Mouse (Mus musculus) midbrain, embryonic 10.5 days (tissue): Measurements from ENCODE around the gene Wasf2. TPM values are rescaled to one million over a fixed set of nuclear protein-coding genes. Genes with fewer than 3 reads are reported as not detected.

Source experiments
- DNase-seq: peaks from one replicate; pipeline ENCODE4 v3.0.0-alpha.2; 2017; ENCODE audit warnings: low spot score
- H3K27ac ChIP-seq: fragments of 300-500 bp; sonication (generic); replicated peaks from 2 replicates; pipeline ENCODE4 v1.5.1; 2016; ENCODE audit warnings: mild to moderate bottlenecking
- H3K27me3 ChIP-seq: fragments of 300-500 bp; sonication (generic); 2 replicates; pipeline ENCODE4 v1.6.1; 2016; ENCODE audit warnings: low read depth, mild to moderate bottlenecking; ENCODE audit not compliant: poor library complexity, severe bottlenecking
- H3K36me3 ChIP-seq: fragments of 300-500 bp; sonication (generic); 2 replicates; pipeline ENCODE4 v1.6.1; 2016; ENCODE audit warnings: mild to moderate bottlenecking, moderate library complexity
- H3K4me1 ChIP-seq: fragments of 300-500 bp; sonication (generic); 2 replicates; pipeline ENCODE4 v1.6.1; 2016
- H3K4me3 ChIP-seq: fragments of 300-500 bp; sonication (generic); 2 replicates; pipeline ENCODE4 v1.5.1; 2016; ENCODE audit warnings: mild to moderate bottlenecking, moderate library complexity
- H3K9me3 ChIP-seq: fragments of 300-500 bp; sonication (generic); replicated peaks from 2 replicates; pipeline ENCODE4 v1.6.1; 2016; ENCODE audit warnings: mild to moderate bottlenecking
- WGBS: fragments of 180-500 bp; shearing (Covaris S2); methylation state at CpG from one replicate; pipeline ENCODE4 v1.1.7; 2016; 5-methylcytosine and 5-hydroxymethylcytosine counted together
- polyA plus RNA-seq: library from polyadenylated mRNA; unstranded; fragments of >200 nt; fragmentation: Nextera tagmentation; extraction: Ambion mirVana; gene quantifications from 2 replicates; pipeline ENCODE4 v1.2.1, GENCODE M21; 2016

The Wasf2 gene
- polyA plus RNA-seq, 1 experiment from 2014 or later: 50.3 TPM

DNA sequence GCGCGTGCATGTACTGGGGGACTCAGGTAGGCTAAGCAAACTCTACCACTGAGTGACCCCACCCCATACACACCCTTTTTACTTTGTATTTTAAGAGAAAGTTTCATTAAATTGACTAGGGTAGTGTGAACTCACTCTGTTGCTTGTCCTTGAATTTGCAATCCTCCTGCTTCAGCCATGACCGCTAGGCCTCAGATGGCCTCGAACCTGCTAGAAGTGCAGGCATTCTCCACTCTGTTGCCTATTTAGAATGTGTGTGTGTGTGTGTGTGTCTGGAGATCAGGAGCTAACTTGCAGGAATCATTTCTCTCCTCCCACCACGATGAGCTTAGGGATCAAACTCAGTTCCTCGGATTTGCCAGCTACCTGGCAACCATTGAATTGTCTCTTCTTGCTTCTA is 10.7 kb upstream of the Wasf2 start:
- Histone ChIP-seq H3K4me3 (no peak overlapping the region), H3K36me3 (0 out of 2 replicates have a peak, but pooled peaks cover 2% of the 10 kb centered on the region), H3K27ac (no peak overlapping the region), H3K9me3 (no peaks in the 10 kb centered on the region), H3K27me3 (no peaks in the 10 kb centered on the region), H3K4me1 (peaks cover 55% of the 10 kb centered on the region)
- WGBS: 88% methylated on average over 6 of the region's 6 CpGs
- no peak for DNase-seq

DNA sequence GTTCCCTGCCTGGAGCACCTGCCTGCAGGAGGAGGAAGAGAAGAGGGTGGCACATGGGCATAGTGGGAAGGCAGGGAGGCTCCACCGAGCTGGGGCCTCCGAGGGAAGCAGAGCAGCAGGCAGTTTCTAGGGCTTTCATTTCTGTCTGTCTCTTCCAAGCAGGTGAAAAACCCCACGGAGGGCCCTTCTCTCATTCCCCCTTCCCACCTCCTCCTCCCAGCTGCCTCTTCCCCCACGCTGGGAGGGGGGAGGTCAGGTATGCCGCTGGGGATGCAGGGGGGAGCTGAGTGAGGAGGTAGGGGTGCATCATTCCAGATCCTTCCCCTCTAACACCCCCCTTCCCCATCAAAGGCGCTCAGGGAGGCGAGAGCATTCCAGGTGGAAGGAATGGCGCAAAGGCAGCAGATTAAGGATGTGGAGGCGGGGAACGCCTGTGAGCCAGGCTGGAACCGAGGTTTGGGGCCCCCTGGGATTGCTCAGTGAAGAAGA is 9.4 kb upstream of the Wasf2 start:
- no peak for DNase-seq
- Histone ChIP-seq H3K9me3 (no peaks in the 10 kb centered on the region), H3K36me3 (0 out of 2 replicates have a peak, but pooled peaks cover 2% of the 10 kb centered on the region), H3K27ac (peak overlapping the region; percentile 24; the same call in 1 of the 2 replicates), H3K4me1 (peaks cover 53% of the 10 kb centered on the region), H3K4me3 (peak overlapping the region; percentile 24; the same call in 1 of the 2 replicates), H3K27me3 (no peaks in the 10 kb centered on the region)
- WGBS: 9% methylated on average over 11 of the region's 11 CpGs

DNA sequence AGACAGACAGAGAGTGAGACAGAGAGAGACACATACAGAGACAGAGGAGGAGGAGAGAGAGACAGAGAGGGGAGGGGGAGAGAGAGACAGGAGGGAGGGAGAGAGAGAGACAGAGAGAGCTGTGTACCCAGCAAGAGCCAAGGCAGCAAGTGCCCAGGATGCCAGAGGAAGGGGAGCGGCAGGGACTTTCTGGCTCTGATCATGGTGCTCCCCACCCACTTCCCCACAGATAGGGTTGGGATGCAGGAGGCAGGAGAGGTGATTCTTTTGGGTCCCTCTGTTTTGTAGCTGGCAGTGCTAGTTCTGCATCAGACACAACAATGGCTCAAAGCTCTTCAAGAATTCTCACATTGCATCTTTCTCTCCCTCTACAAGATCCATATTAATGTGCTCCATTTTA is 8.9 kb upstream of the Wasf2 start:
- 72% methylated on average over 1 of the region's 1 CpGs for WGBS
- DNase-seq: no peak
- Histone ChIP-seq H3K4me3 (no peak overlapping the region), H3K36me3 (0 out of 2 replicates have a peak, but pooled peaks cover 2% of the 10 kb centered on the region), H3K9me3 (no peaks in the 10 kb centered on the region), H3K27ac (no peak overlapping the region), H3K27me3 (no peaks in the 10 kb centered on the region), H3K4me1 (peaks cover 47% of the 10 kb centered on the region)

DNA sequence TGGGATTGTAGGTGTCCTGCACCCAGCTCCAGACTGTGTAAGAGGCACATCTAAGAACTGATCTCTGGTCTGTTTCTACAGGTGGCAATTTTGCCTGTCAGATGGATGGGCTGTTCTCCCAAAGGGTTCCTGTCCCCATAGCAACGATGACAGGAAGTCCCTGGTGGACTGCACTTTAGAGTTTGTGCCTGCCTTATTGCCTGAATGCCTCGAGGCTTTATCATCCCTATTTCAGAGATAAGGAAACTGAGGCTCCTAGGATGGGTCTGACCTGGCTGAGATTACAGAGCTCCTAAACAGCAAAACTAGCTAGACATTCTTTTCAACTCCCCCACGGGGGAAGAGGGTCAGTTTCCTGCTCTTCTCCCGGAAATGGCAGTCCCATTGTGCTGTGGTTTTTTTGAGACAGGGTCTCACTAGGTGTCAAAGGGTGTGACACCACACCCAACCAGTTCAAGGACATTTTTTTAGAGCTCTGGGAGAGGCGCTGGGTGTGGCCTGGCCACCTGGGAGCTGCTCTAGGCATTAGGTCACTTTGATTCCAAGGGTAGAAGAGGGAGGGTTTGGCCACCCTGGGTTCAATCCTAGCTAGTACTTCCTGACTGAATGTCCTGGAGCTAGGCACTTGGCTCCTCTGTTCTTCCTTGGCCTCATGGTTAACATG is 8.2 kb upstream of the Wasf2 start:
- Histone ChIP-seq H3K9me3 (no peaks in the 10 kb centered on the region), H3K4me3 (no peak overlapping the region), H3K27ac (no peak overlapping the region), H3K36me3 (0 out of 2 replicates have a peak, but pooled peaks cover 2% of the 10 kb centered on the region), H3K4me1 (peaks cover 40% of the 10 kb centered on the region), H3K27me3 (no peaks in the 10 kb centered on the region)
- no peak for DNase-seq
- WGBS: 61% methylated on average over 5 of the region's 5 CpGs

DNA sequence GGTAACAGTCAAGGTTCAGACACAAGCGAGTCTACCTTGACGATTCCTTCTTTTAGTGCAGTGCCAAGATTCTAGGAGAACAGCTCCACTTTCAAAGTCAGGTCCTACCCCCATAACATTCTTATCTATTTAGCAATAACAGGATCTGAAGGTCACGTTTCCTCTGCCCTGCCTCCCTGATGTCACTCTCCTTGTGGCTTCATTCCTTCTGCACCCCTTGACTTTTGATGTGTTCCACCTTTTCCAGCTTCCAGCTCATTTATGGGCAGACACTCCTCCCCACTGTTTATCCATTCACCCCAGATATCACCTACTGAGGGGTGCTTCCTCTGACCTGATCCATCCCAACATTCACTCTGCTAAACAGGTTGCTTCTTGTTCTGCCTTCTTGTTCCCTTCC is 3.2 kb upstream of the Wasf2 start:
- no peak for DNase-seq
- Histone ChIP-seq H3K4me1 (peaks cover 31% of the 10 kb centered on the region), H3K27ac (no peak overlapping the region), H3K9me3 (no peaks in the 10 kb centered on the region), H3K27me3 (no peaks in the 10 kb centered on the region), H3K4me3 (no peak overlapping the region), H3K36me3 (0 out of 2 replicates have a peak, but pooled peaks cover 2% of the 10 kb centered on the region)
- WGBS: 72% methylated on average over 3 of the region's 3 CpGs

DNA sequence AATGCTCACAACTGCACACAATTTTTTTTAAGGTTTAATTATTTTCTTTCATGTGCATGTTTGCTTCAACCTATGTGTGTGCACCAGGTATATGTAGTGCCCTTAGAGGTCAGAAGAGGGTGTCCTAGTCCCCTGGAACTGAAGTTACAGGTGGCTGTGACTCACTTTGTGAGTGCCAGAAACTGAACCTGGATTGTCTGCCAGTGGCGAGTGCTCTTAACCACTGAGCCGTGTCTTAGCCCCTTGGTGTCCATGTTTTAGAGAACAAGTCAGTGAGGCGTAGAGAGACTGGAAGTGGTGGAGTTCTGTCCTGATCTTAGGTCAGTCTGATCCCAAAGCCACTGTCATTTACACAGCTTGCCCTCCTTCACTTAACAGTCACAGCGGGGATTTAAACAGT is 2.4 kb upstream of the Wasf2 start:
- WGBS: 68% methylated on average over 4 of the region's 4 CpGs
- no peak for DNase-seq
- no peaks in the 10 kb centered on the region for H3K9me3 ChIP-seq
- no peak overlapping the region for H3K27ac ChIP-seq
- H3K27me3 ChIP-seq: no peaks in the 10 kb centered on the region
- 0 out of 2 replicates have a peak, but pooled peaks cover 2% of the 10 kb centered on the region for H3K36me3 ChIP-seq
- peaks cover 32% of the 10 kb centered on the region for H3K4me1 ChIP-seq
- no peak overlapping the region for H3K4me3 ChIP-seq

DNA sequence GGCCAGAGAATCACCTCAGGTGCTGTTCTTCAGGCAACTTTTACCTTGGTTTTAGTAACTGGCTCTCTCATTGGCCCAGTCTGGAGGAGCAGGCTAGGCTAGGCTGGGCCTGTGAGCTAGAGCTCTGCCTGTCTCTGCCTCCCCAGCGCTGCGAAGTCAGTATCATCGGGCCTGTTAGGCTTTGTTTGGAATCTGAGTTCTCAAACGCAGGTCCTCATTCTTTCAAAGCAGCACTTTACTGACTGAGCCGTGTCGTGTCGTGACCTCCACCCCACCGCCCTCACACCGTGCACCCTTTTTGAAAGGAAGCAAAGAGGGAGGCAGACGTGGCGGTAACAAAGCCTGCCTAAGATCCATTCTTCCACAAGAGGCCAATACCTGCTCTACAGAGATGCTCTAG is 914 bp upstream of the Wasf2 start:
- DNase-seq: no peak
- H3K27me3 ChIP-seq: no peaks in the 10 kb centered on the region
- peaks cover 9% of the 10 kb centered on the region for H3K36me3 ChIP-seq
- peak overlapping the region; percentile 97 for H3K4me3 ChIP-seq
- H3K9me3 ChIP-seq: peaks cover 6% of the 10 kb centered on the region; the same call in 1 of the 2 replicates
- WGBS: 44% methylated on average over 11 of the region's 11 CpGs
- peak overlapping the region; percentile 95 for H3K27ac ChIP-seq
- H3K4me1 ChIP-seq: peaks cover 32% of the 10 kb centered on the region

DNA sequence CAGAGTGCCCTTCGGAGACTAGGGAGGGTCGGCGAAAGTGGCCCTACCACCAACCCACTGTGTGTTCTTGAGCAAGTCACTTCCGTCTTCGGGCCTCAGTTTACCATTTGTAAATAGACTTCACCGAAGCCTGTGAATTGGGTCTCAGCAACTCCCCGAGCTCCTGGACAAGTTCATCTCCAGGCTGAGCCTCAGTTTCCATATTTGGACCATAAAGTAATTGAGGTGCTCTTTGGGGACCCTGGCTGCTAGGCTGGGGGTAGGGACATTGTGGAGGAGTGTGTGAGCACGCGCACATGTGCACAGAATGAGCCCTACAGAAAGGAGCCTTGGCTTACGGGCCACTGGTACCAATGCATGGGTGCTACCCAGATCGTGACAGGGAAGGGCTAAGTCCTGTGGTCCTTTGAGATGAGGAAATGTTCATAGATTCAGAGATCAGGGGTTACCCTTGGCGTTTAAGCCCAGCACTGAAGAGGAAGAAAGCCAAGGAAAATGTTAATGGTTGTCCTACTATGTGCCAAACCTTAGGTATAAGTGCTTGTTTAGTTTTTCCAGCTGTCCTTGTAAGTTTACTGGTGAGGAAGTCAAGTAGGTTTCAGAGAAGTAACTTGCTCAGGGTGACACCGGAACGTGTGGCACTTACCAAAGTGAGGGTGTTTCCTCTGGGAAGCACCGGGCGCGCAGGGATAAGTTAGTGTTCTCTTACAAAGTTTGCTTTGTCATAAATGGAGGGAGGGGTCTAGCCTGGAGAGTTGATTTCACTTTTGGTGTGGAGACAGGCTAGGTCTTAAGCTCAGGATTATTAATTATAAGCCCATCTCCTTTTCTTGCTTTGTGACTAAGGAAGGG is 811 bp downstream of the Wasf2 start:
- 9% methylated on average over 17 of the region's 17 CpGs for WGBS

DNA sequence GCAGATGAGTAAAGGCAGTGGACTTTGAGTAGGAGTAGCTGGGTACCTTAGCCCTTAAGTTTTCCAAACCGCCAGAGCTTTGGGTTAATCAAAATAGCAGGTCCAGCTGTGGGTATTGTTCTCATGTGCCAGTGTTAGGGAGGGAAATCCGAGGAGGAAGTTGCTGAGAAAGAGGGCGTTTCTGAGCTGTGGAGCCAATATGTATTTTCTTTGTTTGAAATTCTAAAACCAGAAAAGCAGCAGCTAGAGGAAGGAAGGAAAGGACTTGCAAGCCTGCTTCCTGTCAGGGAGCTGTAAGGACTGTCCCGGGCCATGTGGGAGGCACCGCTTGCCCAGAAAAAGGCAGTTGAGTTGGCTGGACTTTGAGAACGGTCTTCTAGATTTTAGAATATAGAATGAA is 1.7 kb downstream of the Wasf2 start:
- no peak for DNase-seq
- Histone ChIP-seq H3K9me3 (peaks cover 6% of the 10 kb centered on the region; the same call in 1 of the 2 replicates), H3K4me1 (peaks cover 32% of the 10 kb centered on the region), H3K4me3 (peak overlapping the region; percentile 97), H3K27ac (peak overlapping the region; percentile 95), H3K27me3 (no peaks in the 10 kb centered on the region), H3K36me3 (peaks cover 16% of the 10 kb centered on the region)
- 39% methylated on average over 6 of the region's 6 CpGs for WGBS

More for the DNA sequence above, 811 bp downstream of the Wasf2 start:
- H3K4me3 ChIP-seq: peak overlapping the region; percentile 97
- no peaks in the 10 kb centered on the region for H3K27me3 ChIP-seq
- peak overlapping the region; percentile 95 for H3K27ac ChIP-seq
- peak; percentile 19 for DNase-seq
- H3K36me3 ChIP-seq: peaks cover 16% of the 10 kb centered on the region
- peaks cover 32% of the 10 kb centered on the region for H3K4me1 ChIP-seq
- peaks cover 6% of the 10 kb centered on the region; the same call in 1 of the 2 replicates for H3K9me3 ChIP-seq

DNA sequence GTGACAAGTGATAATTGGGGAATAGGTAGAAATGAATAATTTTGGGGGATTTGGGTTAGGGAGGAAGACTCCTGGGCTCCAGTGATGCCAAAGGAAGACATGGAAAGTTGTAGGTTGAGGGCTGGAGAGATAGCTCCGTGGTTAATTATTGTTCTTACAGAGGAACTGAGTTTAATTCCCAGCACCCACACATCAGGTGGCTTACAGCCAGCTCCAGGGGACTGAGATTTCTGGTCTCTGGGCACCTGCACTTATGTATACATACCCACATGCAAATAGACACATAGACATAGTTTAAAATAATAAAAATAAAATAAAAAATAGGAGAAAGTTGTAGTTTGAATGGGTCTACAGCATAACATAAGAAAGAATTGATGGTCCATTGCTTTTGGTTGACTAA is 6.6 kb downstream of the Wasf2 start:
- Histone ChIP-seq H3K27ac (no peak overlapping the region), H3K9me3 (peaks cover 9% of the 10 kb centered on the region; the same call in 1 of the 2 replicates), H3K36me3 (peaks cover 43% of the 10 kb centered on the region), H3K4me1 (peaks cover 5% of the 10 kb centered on the region), H3K27me3 (no peaks in the 10 kb centered on the region), H3K4me3 (no peak overlapping the region)
- DNase-seq: no peak
- 69% methylated on average over 1 of the region's 1 CpGs for WGBS

DNA sequence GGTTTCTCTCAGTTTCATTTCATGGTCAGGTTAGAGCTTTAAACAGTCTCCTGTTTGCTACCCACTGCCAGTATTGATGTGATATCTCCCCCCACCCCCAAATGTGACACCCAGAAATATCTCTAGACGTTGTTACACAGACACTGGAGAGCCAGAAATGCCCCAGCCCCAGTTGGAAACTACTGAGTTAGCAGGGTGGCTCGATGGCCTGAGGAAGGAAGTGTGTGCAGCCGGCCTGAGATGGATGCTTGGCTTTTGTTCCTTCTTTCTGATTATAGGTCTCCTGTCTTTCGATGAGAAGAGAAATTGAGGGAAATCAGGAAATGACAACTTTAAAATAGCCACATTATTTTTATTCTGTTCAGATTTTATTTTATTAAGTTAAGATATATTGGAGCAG is 8.7 kb downstream of the Wasf2 start:
- H3K27ac ChIP-seq: no peak overlapping the region

DNA sequence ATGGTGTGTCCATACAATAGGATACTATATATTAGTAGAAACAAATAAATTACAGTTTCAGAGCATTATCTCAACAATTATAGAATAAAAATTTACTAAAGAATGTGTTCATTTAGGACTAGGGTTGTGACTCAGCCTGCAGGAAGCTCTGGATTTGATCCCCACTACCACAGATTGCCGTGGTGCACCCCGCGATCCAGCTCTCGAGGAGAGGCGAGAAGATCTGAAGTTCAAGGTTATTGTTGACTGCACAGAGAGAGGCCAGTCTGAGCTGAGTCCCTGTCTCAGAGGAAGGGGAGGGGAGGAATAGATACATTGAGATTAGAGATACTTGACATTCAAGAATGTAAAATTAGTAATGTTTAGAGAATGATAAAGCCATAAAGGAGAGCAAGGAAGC is 24.7 kb downstream of the Wasf2 start:
- Histone ChIP-seq H3K4me1 (peaks cover 23% of the 10 kb centered on the region), H3K9me3 (no peaks in the 10 kb centered on the region), H3K36me3 (peaks cover 4% of the 10 kb centered on the region; the same call in 1 of the 2 replicates), H3K27ac (no peak overlapping the region), H3K4me3 (no peak overlapping the region), H3K27me3 (no peaks in the 10 kb centered on the region)
- 95% methylated on average over 5 of the region's 5 CpGs for WGBS
- no peak for DNase-seq

More for the DNA sequence above, 8.7 kb downstream of the Wasf2 start:
- Histone ChIP-seq H3K36me3 (peaks cover 38% of the 10 kb centered on the region), H3K9me3 (peaks cover 6% of the 10 kb centered on the region; the same call in 1 of the 2 replicates), H3K4me3 (no peak overlapping the region), H3K4me1 (no peaks in the 10 kb centered on the region), H3K27me3 (no peaks in the 10 kb centered on the region)
- no peak for DNase-seq
- 89% methylated on average over 4 of the region's 4 CpGs for WGBS
